Mouse (Mus musculus) forebrain, postnatal 0 days (tissue): ENCODE measurements around the gene Dlgap4. TPM values are rescaled to one million over a fixed set of nuclear protein-coding genes. Genes with fewer than 3 reads are reported as not detected.

Experiments
- ATAC-seq: fragments of 200-750 bp; cut with Nextera tagmentation; 2 replicates; pipeline ENCODE4 v1.8.0; 2017; ENCODE audit warnings: mild to moderate bottlenecking, moderate library complexity
- DNase-seq: peaks from one replicate; pipeline ENCODE4 v3.0.0-alpha.2; 2015
- H3K27ac ChIP-seq: fragments of 300-500 bp; sonication (generic); 2 replicates; pipeline ENCODE4 v1.5.1; 2014; ENCODE audit warnings: low read depth, mild to moderate bottlenecking, antibody characterized with exemption, low read length, moderate library complexity, mixed read lengths
- H3K27me3 ChIP-seq: fragments of 300-500 bp; sonication (generic); 2 replicates; pipeline ENCODE4 v1.6.1; 2014; ENCODE audit warnings: mild to moderate bottlenecking, low read length, mixed read lengths; ENCODE audit not compliant: insufficient read depth
- H3K36me3 ChIP-seq: fragments of 300-500 bp; sonication (generic); 2 replicates; pipeline ENCODE4 v1.6.1; 2014; ENCODE audit warnings: mild to moderate bottlenecking, moderate library complexity; ENCODE audit not compliant: insufficient read depth
- H3K4me1 ChIP-seq: fragments of 300-500 bp; sonication (generic); 2 replicates; pipeline ENCODE4 v1.6.1; 2014; ENCODE audit warnings: antibody characterized with exemption; ENCODE audit not compliant: insufficient read depth
- H3K4me2 ChIP-seq: fragments of 300-500 bp; sonication (generic); 2 replicates; pipeline ENCODE4 v1.6.1; 2014; ENCODE audit warnings: low read depth, mild to moderate bottlenecking, moderate library complexity
- H3K4me3 ChIP-seq: fragments of 300-500 bp; sonication (generic); 2 replicates; pipeline ENCODE4 v1.5.1; 2014; ENCODE audit warnings: low read depth, low read length, mixed read lengths
- H3K9ac ChIP-seq: fragments of 300-500 bp; sonication (generic); 2 replicates; pipeline ENCODE4 v1.6.1; 2014; ENCODE audit warnings: mild to moderate bottlenecking
- H3K9me3 ChIP-seq: fragments of 300-500 bp; sonication (generic); 2 replicates; pipeline ENCODE4 v1.6.1; 2016; ENCODE audit warnings: low read length
- CTCF ChIP-seq: sonication (generic); IDR thresholded peaks from 2 replicates; pipeline ENCODE4 v1.5.1; 2016; ENCODE audit warnings: antibody characterized with exemption, control low read depth, low read depth
- WGBS: fragments of 180-500 bp; shearing (Covaris S2); extraction: QIAGEN DNeasy Blood & Tissue Kit; methylation state at CpG from one replicate; pipeline ENCODE4 v1.1.7; 2014; 5-methylcytosine and 5-hydroxymethylcytosine counted together
- polyA plus RNA-seq: library from polyadenylated mRNA; unstranded; fragments of >200 nt; fragmentation: Nextera tagmentation; extraction: Ambion mirVana; gene quantifications from 2 replicates; pipeline ENCODE4 v1.2.1, GENCODE M21; 2015
- total RNA-seq: library from RNA; depleted of rRNA; stranded (reverse); fragments of >200 nt; gene quantifications from 2 replicates; pipeline ENCODE4 v1.2.3, GENCODE M21; 2014

The Dlgap4 gene
- total and polyA plus RNA-seq, 2 experiments from 2014 or later: 218 to 354 TPM

DNA sequence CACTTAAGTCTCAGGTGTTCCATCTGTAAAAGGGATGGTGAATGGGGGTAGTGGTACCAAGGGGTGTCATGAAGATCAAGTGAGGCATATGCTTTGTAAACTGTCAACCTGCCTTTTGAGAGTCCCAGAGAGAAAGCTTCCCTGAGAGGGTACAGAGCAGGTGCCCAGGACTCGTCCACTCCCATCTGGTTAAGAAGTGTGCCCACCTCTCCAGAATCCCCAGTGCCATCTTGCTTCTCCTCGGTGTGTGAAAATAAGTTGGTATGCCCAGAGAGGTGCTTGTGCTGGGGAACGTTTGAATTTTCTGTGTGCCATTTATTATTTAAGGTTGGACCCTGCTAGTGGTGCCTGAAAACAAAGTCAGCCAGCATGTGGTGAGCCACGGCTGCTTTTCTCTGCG, 109.2 kb downstream of the Dlgap4 start:
- peak overlapping the region; percentile 100 for H3K9ac ChIP-seq
- no peak for ATAC-seq
- no peaks in the 10 kb centered on the region for H3K27me3 ChIP-seq
- H3K4me1 ChIP-seq: peaks cover 47% of the 10 kb centered on the region
- H3K4me3 ChIP-seq: peak overlapping the region; percentile 94
- H3K36me3 ChIP-seq: no peaks in the 10 kb centered on the region
- peak overlapping the region; percentile 70 for H3K4me2 ChIP-seq
- TF ChIP-seq CTCF: no peak
- DNase-seq: no peak
- H3K27ac ChIP-seq: no peak overlapping the region
- H3K9me3 ChIP-seq: no peaks in the 10 kb centered on the region
- WGBS: 28% methylated on average over 5 of the region's 5 CpGs

DNA sequence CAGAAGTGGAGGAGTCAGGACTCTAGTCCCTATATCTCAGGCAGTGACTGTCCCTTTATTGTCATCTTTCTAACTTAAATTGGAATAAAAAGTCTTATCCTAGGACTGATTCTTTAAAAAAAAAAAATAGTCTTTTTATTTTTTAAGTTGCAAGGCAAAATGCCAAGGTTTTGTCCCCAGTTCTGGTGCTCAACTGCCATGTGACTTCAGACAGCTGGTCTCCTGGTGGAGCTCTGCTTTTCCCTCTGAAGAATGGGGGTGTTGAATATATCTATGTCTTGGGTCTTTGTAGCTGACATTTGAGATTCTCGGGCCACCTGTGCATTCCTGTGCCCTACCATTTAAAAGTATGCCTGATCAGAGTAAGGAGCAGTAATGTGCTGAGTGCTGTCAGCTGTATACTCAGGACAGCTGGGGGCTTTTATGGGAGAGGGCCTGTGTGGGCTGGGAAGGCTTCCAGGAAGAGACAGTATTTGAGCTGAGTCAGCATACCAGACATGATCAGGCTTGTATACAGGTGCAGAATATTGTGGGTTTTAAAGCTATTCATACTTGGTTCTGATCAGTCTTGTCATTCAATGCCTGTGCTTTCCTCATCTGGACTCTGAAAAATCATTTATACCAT, 110.5 kb downstream of the Dlgap4 start:
- H3K4me2 ChIP-seq: peak overlapping the region; percentile 70
- peaks cover 41% of the 10 kb centered on the region for H3K4me1 ChIP-seq
- no peaks in the 10 kb centered on the region for H3K9me3 ChIP-seq
- no peak for TF ChIP-seq CTCF
- no peak overlapping the region; the same call in 1 of the 2 replicates for H3K9ac ChIP-seq
- H3K4me3 ChIP-seq: peak overlapping the region; percentile 14; the same call in 1 of the 2 replicates
- no peak overlapping the region for H3K27ac ChIP-seq
- no peak for ATAC-seq
- H3K36me3 ChIP-seq: no peaks in the 10 kb centered on the region
- 51% methylated on average over 1 of the region's 1 CpGs for WGBS
- DNase-seq: no peak
- H3K27me3 ChIP-seq: no peaks in the 10 kb centered on the region

DNA sequence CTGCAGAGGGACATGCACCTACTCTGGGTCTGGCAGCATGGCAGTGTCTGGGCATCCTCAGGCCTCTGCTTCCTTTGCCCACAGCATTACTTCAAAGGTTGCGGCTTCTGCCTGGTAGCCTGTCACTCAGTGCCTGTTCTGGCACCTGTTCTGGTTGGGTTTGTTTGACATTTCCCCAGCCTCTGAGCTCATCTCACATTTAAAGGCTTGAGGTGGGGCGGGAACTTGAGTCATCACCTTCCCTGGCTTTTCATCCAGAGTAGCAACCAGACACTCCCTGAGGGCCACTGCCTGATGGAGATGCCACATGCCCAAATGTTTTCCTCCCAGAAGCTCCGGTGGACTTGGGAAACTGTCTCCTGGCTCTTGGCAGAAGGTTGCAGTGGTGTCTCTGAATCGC, 111.4 kb downstream of the Dlgap4 start:
- H3K27me3 ChIP-seq: no peaks in the 10 kb centered on the region
- ATAC-seq (no peak), DNase-seq (no peak)
- H3K4me2 ChIP-seq: peak overlapping the region; percentile 70
- peaks cover 41% of the 10 kb centered on the region for H3K4me1 ChIP-seq
- TF ChIP-seq CTCF: no peak
- 73% methylated on average over 4 of the region's 4 CpGs for WGBS
- no peak overlapping the region for H3K9ac ChIP-seq
- H3K9me3 ChIP-seq: no peaks in the 10 kb centered on the region
- H3K27ac ChIP-seq: no peak overlapping the region
- H3K4me3 ChIP-seq: no peak overlapping the region
- no peaks in the 10 kb centered on the region for H3K36me3 ChIP-seq

DNA sequence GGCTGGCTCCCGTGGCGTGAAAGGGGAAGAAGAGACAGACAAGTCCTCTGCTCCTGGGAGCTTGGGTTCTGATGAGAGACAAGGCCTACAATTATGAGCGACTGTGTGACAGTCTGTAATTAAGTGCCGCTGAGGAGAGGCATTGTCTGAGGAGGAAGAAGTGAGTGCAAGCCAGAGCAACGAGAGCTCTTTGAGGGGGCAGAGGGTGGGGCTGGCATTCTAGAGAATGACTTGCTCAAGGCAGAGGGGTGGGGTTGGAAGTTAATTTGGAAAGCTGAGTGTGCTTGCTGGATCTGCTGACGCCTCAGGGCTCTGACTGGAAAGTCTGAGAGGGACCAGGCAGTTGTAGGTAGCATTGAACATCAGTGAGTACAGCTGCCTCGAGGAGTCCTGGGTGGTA, 112.8 kb downstream of the Dlgap4 start:
- Histone ChIP-seq H3K36me3 (no peaks in the 10 kb centered on the region), H3K9me3 (no peaks in the 10 kb centered on the region), H3K27ac (peak overlapping the region; percentile 60), H3K4me2 (peak overlapping the region; percentile 70; the same call in 1 of the 2 replicates), H3K9ac (0 out of 2 replicates have a peak overlapping the region, but pooled peaks have one; percentile 22), H3K4me1 (peaks cover 38% of the 10 kb centered on the region), H3K27me3 (no peaks in the 10 kb centered on the region), H3K4me3 (no peak overlapping the region)
- DNase-seq: peak; percentile 58
- peak; percentile 85 for ATAC-seq
- 11% methylated on average over 7 of the region's 7 CpGs for WGBS
- no peak for TF ChIP-seq CTCF

DNA sequence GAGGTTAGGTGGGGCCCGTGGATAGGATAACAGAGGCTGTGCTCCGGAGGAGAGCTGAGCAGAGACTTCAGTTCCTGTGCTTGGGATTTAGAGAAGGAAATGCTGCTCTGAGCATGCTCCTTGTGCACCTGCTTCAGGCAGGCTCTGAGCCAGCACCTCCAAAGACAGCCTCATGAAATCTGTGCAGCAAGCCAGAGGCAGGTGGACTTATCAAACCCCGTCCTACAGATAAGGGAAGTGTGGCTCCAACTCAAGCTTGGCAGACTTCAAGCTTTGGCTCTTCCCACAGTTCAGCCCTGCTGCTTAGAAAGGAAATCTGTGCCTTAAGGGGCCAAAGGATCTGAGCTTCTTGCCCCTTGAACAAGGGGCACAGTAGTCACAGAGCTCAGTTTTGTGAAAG, 113.4 kb downstream of the Dlgap4 start:
- no peak for TF ChIP-seq CTCF
- no peaks in the 10 kb centered on the region for H3K27me3 ChIP-seq
- WGBS: 38% methylated on average over 3 of the region's 3 CpGs
- H3K27ac ChIP-seq: peak overlapping the region; percentile 60
- no peaks in the 10 kb centered on the region for H3K9me3 ChIP-seq
- peaks cover 38% of the 10 kb centered on the region for H3K4me1 ChIP-seq
- H3K36me3 ChIP-seq: no peaks in the 10 kb centered on the region
- ATAC-seq (peak; percentile 10; the same call in 1 of the 2 replicates), DNase-seq (no peak)
- H3K4me2 ChIP-seq: peak overlapping the region; percentile 70; the same call in 1 of the 2 replicates
- peak overlapping the region; percentile 37; the same call in 1 of the 2 replicates for H3K9ac ChIP-seq
- no peak overlapping the region for H3K4me3 ChIP-seq

DNA sequence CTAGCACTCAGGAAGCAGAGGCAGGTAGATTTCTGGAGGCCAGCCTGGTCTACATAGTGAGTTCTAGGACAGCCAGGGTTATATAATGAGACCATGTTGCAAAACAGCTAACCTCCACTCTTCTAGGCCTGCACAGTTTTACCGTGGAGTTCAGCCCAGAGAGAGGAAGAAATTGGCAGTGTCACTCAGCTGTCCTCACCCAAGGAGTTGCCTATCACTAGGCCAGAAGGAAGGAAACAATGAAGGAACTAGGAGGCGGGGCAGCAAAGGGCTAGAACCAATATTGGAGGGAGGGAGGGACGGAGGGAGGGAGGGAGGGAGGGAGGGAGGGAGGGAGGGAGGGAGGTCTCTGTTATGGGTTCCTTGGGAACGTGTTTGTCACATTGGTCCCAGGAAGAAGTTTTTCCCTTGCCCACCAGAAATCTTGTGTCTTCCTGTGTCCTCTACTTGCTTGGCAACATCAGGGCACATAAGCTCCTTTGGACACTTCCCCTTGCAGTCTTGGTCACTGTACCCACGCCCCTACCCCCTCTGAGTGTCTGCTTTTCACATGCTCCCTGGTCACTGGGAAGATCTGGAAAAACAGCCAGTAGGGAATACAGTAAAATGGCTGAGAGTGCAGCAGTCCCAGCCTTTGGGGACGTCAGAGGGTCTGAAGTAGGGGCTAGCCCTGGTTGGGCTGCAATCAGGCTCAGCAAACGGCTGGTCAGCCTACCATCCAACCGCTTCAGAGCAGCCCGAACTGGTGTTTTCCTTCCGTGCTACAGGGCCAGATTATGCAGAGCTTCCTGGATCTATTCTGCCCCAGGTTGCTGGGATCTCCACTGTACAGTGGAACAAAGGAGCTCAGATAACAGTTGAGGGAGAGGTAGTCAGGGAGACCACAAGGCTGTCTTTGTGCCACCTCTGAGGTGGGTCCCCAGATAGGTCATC, 116.3 kb downstream of the Dlgap4 start:
- no peaks in the 10 kb centered on the region for H3K9me3 ChIP-seq
- no peaks in the 10 kb centered on the region for H3K27me3 ChIP-seq
- no peak for TF ChIP-seq CTCF
- no peak overlapping the region for H3K4me2 ChIP-seq
- H3K4me3 ChIP-seq: no peak overlapping the region
- no peak overlapping the region for H3K9ac ChIP-seq
- WGBS: 58% methylated on average over 9 of the region's 10 CpGs
- no peaks in the 10 kb centered on the region for H3K36me3 ChIP-seq
- DNase-seq (no peak), ATAC-seq (no peak)
- H3K4me1 ChIP-seq: peaks cover 23% of the 10 kb centered on the region
- 0 out of 2 replicates have a peak overlapping the region, but pooled peaks have one; percentile 1 for H3K27ac ChIP-seq

DNA sequence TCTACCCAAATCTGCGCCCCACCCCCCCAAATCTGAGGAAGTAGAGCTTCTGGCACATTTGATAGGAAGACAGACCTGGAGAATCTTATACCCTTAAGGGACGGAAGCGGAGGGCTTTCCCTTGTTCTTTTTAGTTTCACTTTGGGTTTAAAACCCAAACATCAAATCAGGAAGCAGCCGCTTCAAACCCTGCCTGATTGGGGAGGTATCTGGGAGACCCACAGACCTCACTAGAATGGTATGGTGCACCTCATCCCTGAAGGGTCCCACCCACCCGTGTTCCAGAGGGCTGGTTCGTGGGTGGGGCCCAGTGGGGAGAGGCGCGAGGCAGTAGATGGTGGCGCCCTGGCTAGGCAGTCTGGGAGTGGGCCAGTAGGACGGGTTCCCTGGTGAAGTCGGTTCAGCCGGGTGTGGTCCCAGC, 117.0 kb downstream of the Dlgap4 start:
- no peak overlapping the region for H3K27ac ChIP-seq
- no peak for TF ChIP-seq CTCF
- no peak overlapping the region for H3K4me2 ChIP-seq
- no peak overlapping the region for H3K4me3 ChIP-seq
- H3K36me3 ChIP-seq: no peaks in the 10 kb centered on the region
- DNase-seq (no peak), ATAC-seq (no peak)
- peaks cover 18% of the 10 kb centered on the region for H3K4me1 ChIP-seq
- WGBS: 82% methylated on average over 12 of the region's 12 CpGs
- H3K27me3 ChIP-seq: no peaks in the 10 kb centered on the region
- H3K9ac ChIP-seq: no peak overlapping the region
- no peaks in the 10 kb centered on the region for H3K9me3 ChIP-seq
